Mouse (Mus musculus): Measurements from ENCODE around the gene Nectin2. TPM values are rescaled to one million over a fixed set of nuclear protein-coding genes. Genes with fewer than 3 reads are reported as not detected.

Nectin2 gene
- total and polyA plus RNA-seq, 3 experiments: 76.9 to 138 (median 98.1) TPM

- DNase-seq: no peak
These were observed 37.9 kb downstream of the Nectin2 start for GRCm38 (mm10) chr7:19712414-19712813.

- DNase-seq: no peak
These were observed 39.6 kb downstream of the Nectin2 start for GRCm38 (mm10) chr7:19710650-19711049.

DNA sequence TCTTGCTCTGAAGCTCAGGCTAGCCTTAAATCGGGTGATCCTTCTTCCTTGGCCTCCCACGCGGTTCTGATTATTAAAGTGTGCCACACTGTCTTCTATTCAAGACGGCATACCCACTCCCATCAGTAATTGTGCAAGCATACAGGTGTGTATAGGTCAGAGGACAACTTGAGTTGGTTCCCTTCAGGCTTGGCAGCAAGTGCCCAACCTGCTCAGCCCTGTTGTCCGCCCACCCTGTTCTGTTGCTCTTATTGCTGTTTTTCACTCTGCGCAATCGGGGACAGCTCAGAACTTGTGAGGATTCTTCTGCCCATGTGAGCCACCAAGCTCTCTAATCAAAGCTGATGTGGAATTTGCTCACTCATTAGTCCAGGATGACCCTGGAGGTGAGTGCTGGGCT lies 45.0 kb downstream of the Nectin2 start:
- no peak for DNase-seq

- no peak for DNase-seq
These were observed 45.8 kb downstream of the Nectin2 start for GRCm38 (mm10) chr7:19704475-19704874.

GRCm38 (mm10) chr7:19702859-19703555 lies 47.3 kb downstream of the Nectin2 start:
- DNase-seq: no peak

DNA sequence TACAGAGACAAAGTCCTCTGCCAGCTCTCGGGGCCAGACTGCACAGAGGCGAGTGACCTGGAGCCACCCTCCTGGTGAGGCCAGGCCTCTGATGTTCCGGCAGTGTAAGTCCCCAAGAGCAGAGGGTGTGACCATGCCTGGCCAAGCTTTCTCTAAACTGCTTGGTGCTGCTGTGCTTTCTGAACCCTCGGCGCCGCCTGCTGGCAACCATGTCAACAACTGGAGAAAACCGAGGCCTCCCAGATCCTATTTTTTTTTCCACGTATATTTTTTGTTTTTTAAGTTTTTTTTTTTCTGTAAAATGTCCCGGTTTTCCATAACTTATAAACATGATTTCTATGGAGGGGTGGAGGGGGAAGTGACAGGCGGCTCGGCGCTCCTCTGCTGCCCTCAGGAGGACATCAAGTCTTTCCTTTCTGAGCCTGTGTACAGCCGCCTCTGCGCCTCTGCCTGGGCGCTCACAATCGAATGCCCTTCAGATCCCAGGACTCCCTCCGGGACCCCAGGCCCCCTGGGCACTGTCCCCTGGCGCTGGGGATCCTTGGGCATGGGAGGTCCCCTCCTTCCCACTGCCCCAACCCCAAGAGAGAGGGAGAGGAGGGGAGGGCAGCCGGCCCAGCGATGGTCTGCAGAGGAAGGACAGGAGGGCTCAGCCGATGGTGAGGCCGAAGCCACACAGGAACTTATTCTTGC lies 49.1 kb downstream of the Nectin2 start:
- peak; percentile 82 for DNase-seq

DNA sequence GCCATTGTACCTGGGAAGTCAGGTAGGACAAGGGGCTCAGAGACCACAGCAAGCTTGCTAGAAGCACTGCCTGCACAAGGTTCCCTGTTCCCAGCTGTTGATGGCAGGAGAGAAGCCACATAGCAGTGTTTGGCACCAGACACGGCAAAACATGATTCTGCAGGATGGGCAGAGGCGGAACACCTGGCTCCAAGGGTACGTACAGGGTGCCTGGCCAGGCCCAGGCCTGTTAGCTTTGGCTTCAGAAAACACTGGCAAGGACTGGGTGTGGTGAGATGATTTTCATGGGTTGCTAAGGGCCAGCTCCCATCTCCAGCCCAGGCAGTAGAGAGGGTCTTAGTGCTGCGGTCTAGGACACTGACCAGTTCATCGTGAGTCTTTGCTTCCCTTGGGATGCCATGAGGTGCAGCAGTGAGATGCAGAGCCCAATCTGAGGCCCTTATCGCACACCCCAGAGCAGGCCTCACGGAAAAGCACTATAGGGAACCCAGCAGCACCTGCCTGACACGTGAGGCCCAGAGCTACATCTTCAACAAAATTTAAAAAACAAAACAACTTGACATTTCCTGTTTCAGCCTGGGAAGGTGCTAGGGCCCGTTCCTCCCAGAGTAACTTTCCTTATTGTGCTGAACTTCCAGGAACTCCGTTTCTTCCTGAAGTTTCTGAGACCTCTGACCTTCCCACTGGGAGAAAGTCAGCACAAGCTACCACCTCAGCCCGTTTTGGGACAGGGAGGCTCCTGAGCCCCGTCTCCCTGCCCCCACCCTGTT lies 49.8 kb downstream of the Nectin2 start:
- DNase-seq: no peak

DNA sequence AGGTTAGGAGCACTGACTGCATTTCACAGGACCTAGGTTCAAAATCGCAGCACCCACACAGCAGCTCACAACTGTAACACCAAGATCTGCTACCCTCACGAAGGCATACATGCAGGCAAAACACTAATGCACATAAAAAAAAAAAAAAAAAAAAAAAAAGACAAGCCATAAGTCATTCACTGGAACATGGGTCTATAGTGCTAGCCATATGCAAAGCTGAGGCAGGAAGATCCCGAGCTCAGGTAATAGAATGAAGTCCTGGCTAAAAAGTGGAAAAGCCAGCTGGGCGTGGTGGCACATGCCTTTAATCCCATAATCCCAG lies 50.5 kb downstream of the Nectin2 start:
- DNase-seq: no peak

GRCm38 (mm10) chr7:19698907-19699826 lies 51.1 kb downstream of the Nectin2 start, which contains the start of gene Apoe:
Gene Apoe (minus strand): TSS chr7:19699188.
- DNase-seq: peak; percentile 82

DNA sequence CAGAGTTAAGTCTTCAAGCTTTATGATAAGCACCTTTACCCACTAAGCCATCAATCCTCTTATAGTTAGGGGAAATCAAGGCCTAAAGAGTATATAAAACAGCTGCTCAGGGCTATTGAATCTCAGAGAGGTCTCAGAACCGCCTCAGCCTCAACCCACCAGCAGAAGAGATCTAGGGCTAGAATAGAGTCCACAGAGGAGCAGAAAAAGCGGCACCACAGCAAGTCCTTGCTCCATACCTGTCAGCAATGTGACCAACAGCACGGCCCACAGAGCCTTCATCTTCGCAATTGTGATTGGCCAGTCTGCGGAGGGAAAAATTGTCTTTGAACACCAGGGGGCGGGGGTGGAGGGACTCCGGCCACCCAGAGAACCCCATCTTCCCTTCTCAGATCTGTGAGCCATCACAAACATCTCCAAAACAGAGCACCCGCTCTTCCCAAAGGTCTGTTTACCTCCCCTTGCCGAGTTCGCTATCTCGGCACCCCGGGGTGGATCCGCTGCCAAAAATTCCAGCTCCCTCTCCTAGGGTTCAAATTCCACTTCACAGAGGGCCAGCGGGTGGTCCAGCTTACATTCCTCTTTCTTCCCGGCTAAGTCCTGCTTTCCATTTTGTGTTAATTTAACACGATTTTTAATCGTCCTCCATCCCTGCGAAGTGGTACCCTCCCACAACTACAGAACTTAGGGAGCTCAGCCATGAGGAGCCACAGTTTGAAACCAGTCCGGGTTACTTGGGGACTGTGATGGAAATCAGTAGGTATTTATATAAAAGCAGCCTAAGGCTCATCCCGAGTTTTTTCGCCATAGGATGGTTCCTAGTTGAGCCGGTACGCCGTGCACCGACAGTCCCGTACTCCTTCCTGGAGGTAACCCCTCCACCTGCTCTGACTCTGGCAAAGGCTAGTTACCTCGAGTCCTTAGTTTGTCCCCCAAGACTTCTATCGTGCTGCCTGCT lies 52.1 kb downstream of the Nectin2 start:
- no peak for DNase-seq

DNA sequence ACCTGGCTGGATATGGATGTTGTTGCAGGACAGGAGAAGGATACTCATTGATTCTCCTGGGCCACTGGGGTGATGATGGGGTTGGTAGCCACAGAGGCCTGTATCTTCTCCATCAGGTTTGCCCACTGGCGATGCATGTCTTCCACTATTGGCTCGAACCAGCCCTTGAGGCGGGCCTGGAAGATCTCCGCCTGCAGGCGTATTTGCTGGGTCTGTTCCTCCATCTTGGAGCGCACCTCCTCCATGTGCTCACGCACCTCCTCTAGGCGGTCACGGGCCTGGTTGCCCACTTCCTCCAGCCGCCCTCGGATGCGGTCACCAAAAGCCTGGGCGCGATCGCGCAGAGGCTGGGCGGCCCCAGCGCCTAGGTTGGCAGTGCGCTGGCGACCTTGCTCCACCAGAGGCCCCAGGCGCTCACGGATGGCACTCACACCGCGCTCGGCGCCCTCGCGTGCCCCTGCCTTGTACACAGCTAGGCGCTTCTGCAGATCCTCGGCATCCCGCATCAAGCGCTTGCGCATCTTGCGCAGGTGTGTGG lies 53.9 kb downstream of the Nectin2 start:
- DNase-seq: no peak

DNA sequence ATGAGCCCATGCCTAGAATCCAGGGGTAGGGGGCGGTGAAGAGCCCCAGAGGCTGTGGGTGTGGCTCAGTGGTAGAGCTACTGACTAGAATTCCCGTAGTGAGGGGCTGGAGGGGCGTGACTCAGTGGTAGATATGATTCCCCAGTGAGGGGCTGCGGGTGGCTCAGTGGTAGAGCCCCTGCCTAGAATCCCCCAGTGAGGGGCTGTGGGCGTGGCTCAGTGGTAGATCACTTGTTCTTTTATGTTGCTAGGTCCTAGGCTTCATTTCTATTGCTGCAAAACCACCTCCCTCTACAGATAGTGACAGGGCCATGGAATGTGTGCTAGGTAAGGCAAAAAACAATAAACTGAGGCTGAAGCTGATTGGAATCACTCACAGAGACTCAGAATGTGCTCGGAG lies 54.4 kb downstream of the Nectin2 start:
- no peak for DNase-seq

GRCm38 (mm10) chr7:19695213-19695594 lies 55.1 kb downstream of the Nectin2 start:
- DNase-seq: no peak

- DNase-seq: peak; percentile 58
These were observed 55.7 kb downstream of the Nectin2 start for GRCm38 (mm10) chr7:19694336-19695212.

DNA sequence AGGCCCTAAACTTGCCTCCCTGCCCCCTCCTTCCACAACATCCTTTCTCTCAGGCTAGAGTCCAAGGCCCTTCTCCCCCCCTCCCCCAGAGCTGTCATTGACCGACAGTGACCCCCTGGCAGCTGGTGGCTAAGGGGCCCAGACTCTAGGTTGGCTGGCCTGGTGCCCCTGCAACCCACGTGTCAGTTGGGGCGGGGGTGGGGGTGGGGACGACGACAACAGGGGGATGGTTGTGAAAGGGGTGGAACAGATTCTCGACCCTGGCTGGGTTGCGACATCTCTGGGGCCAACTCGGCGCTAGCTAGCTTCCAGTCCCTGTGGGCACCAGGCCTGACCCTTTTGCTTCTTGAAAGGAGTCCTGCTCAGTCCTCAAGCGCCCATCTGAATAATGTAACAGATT lies 56.9 kb downstream of the Nectin2 start:
- DNase-seq: peak; percentile 85

DNA sequence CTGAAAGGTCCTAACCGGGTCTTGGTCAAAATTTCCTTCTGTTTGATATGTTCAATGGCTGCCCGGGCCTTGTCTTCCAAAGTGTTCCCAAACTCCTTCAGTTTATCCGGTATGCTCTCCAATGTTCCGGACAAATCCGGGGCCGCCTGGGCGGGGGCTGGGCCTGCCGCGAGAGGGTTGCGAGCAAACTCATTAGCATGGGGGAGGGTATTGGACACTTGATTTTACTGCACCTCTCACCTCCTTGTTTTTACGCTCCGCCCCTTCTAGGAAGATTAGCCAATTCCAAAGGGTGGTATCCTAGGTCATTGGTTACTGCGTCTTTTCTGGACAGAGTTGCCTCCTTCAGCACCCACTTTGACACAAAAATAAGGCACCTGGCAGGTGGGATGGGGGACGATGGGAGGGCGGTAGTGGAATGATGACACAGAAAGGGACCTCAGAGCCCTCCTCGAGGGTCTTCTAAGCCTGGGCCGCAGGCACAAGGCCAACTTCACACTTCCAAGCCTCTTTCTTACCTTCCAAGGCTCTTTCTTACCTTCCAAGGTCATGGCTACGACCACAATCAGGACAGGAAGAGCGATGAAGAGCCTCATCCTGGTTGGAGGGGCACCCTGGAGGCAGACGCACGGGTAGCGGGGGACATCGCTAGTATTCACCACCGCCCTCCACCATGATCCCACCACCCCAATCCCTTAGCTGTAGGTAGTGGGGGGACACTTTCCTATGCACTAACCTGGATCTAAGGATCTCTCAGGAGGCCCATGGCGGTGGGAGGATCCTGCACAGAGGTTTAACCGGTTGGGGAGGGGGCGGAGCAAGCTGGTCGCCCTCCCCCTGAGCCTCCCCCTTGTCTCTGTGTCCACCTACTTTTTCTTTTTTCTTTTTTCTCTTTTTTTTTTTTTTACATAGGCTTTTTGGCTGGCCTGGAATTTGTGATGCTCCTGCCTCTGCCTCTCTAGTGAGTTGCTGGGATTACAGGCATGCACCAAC lies 58.1 kb downstream of the Nectin2 start, which contains the start of gene Apoc1:
Gene Apoc1 (minus strand): TSS at position 788 of the 993 bp plus-strand sequence.
- DNase-seq: peak; percentile 69

DNA sequence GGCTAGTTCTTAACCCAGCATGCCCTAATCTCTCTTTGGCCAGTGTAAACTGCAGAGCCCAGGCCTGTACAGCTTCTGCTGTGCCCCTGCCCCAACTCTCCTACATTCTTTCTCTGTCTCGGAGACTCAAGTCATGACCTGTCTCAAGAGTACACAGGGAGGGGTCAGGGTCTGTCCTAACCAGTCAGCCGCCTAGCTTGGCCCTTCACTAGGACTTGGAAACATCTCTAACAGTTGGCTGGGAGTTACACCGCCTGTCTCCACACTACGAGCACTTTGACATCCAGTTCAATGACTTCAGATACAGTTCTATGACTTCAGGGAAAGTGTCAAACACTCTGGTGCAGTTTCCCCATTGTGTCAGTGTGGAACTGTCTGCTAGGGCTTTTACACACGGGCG lies 58.8 kb downstream of the Nectin2 start:
- DNase-seq: no peak

- no peak for DNase-seq
These were observed 59.4 kb downstream of the Nectin2 start for GRCm38 (mm10) chr7:19690845-19691244.
